Mouse (Mus musculus): ENCODE data around the gene Gmpr. TPM values are rescaled to one million over a fixed set of nuclear protein-coding genes. Genes with fewer than 3 reads are reported as not detected.
A peak's percentile ranks its signal among the peaks of the same experiment; 100 is the strongest.

The Gmpr gene
- polyA plus RNA-seq, 1 experiment: 7.6 TPM

- H3K9me3 ChIP-seq (replicated peaks; ENCODE audit: control insufficient read depth, insufficient read depth, low read length, poor library complexity, severe bottlenecking): no peaks in the 10 kb centered on the region
- H3K4me3 ChIP-seq (ENCODE audit: low read depth, low read length): no peak overlapping the region
- H3K9ac ChIP-seq (ENCODE audit: low read depth, poor library complexity, severe bottlenecking): no peak overlapping the region
- no peaks in the 10 kb centered on the region for H3K4me1 ChIP-seq (ENCODE audit: control insufficient read depth, insufficient read depth, low read length)
- no peaks in the 10 kb centered on the region for H3K36me3 ChIP-seq (ENCODE audit: control insufficient read depth, insufficient read depth, low read length, poor library complexity, severe bottlenecking)
- no peaks in the 10 kb centered on the region for H3K27me3 ChIP-seq (ENCODE audit: control insufficient read depth, insufficient read depth, low read length, poor library complexity, severe bottlenecking)
- no peak overlapping the region for H3K27ac ChIP-seq (ENCODE audit: insufficient read depth, low read length)
- TF ChIP-seq POLR2A (IDR thresholded peaks at IDR 0.05; ENCODE audit: insufficient read depth, low read length) (no peak), EP300 (IDR thresholded peaks at IDR 0.05; ENCODE audit: insufficient read depth, low read depth, low read length) (no peak), CTCF (IDR thresholded peaks at IDR 0.05; ENCODE audit: low read depth, low read length) (no peak)
These were observed 46.4 kb downstream of the Gmpr start for GRCm38 (mm10) chr13:45553674-45554073.

GRCm38 (mm10) chr13:45558367-45558766 lies 51.1 kb downstream of the Gmpr start:
- no peaks in the 10 kb centered on the region for H3K4me1 ChIP-seq (ENCODE audit: control insufficient read depth, insufficient read depth, low read length)
- TF ChIP-seq POLR2A (IDR thresholded peaks at IDR 0.05; ENCODE audit: insufficient read depth, low read length) (no peak), EP300 (IDR thresholded peaks at IDR 0.05; ENCODE audit: insufficient read depth, low read depth, low read length) (no peak), CTCF (IDR thresholded peaks at IDR 0.05; ENCODE audit: low read depth, low read length) (no peak)
- H3K36me3 ChIP-seq (ENCODE audit: control insufficient read depth, insufficient read depth, low read length, poor library complexity, severe bottlenecking): no peaks in the 10 kb centered on the region
- H3K27me3 ChIP-seq (ENCODE audit: control insufficient read depth, insufficient read depth, low read length, poor library complexity, severe bottlenecking): no peaks in the 10 kb centered on the region
- no peak overlapping the region for H3K27ac ChIP-seq (ENCODE audit: insufficient read depth, low read length)
- H3K9me3 ChIP-seq (replicated peaks; ENCODE audit: control insufficient read depth, insufficient read depth, low read length, poor library complexity, severe bottlenecking): no peaks in the 10 kb centered on the region
- no peak overlapping the region for H3K4me3 ChIP-seq (ENCODE audit: low read depth, low read length)
- no peak overlapping the region for H3K9ac ChIP-seq (ENCODE audit: low read depth, poor library complexity, severe bottlenecking)

- no peak overlapping the region for H3K4me3 ChIP-seq (ENCODE audit: low read depth, low read length)
- H3K9me3 ChIP-seq (replicated peaks; ENCODE audit: control insufficient read depth, insufficient read depth, low read length, poor library complexity, severe bottlenecking): no peaks in the 10 kb centered on the region
- H3K27ac ChIP-seq (ENCODE audit: insufficient read depth, low read length): no peak overlapping the region
- H3K4me1 ChIP-seq (ENCODE audit: control insufficient read depth, insufficient read depth, low read length): no peaks in the 10 kb centered on the region
- no peak overlapping the region for H3K9ac ChIP-seq (ENCODE audit: low read depth, poor library complexity, severe bottlenecking)
- H3K36me3 ChIP-seq (ENCODE audit: control insufficient read depth, insufficient read depth, low read length, poor library complexity, severe bottlenecking): no peaks in the 10 kb centered on the region
- no peaks in the 10 kb centered on the region for H3K27me3 ChIP-seq (ENCODE audit: control insufficient read depth, insufficient read depth, low read length, poor library complexity, severe bottlenecking)
- TF ChIP-seq POLR2A (IDR thresholded peaks at IDR 0.05; ENCODE audit: insufficient read depth, low read length) (no peak), CTCF (IDR thresholded peaks at IDR 0.05; ENCODE audit: low read depth, low read length) (no peak), EP300 (IDR thresholded peaks at IDR 0.05; ENCODE audit: insufficient read depth, low read depth, low read length) (no peak)
These were observed 52.0 kb downstream of the Gmpr start for GRCm38 (mm10) chr13:45559258-45559657.

GRCm38 (mm10) chr13:45560543-45560942 lies 53.3 kb downstream of the Gmpr start:
- H3K4me1 ChIP-seq (ENCODE audit: control insufficient read depth, insufficient read depth, low read length): no peaks in the 10 kb centered on the region

GRCm38 (mm10) chr13:45562011-45562410 lies 54.8 kb downstream of the Gmpr start:
- Histone ChIP-seq H3K9ac (ENCODE audit: low read depth, poor library complexity, severe bottlenecking) (no peak overlapping the region), H3K9me3 (replicated peaks; ENCODE audit: control insufficient read depth, insufficient read depth, low read length, poor library complexity, severe bottlenecking) (no peaks in the 10 kb centered on the region), H3K27ac (ENCODE audit: insufficient read depth, low read length) (no peak overlapping the region), H3K4me1 (ENCODE audit: control insufficient read depth, insufficient read depth, low read length) (no peaks in the 10 kb centered on the region), H3K36me3 (ENCODE audit: control insufficient read depth, insufficient read depth, low read length, poor library complexity, severe bottlenecking) (no peaks in the 10 kb centered on the region), H3K4me3 (ENCODE audit: low read depth, low read length) (no peak overlapping the region), H3K27me3 (ENCODE audit: control insufficient read depth, insufficient read depth, low read length, poor library complexity, severe bottlenecking) (no peaks in the 10 kb centered on the region)
- TF ChIP-seq EP300 (IDR thresholded peaks at IDR 0.05; ENCODE audit: insufficient read depth, low read depth, low read length) (no peak), POLR2A (IDR thresholded peaks at IDR 0.05; ENCODE audit: insufficient read depth, low read length) (no peak), CTCF (IDR thresholded peaks at IDR 0.05; ENCODE audit: low read depth, low read length) (no peak)

More at GRCm38 (mm10) chr13:45560543-45560942, 53.3 kb downstream of the Gmpr start:
- Histone ChIP-seq H3K9ac (ENCODE audit: low read depth, poor library complexity, severe bottlenecking) (no peak overlapping the region), H3K4me3 (ENCODE audit: low read depth, low read length) (no peak overlapping the region), H3K36me3 (ENCODE audit: control insufficient read depth, insufficient read depth, low read length, poor library complexity, severe bottlenecking) (no peaks in the 10 kb centered on the region), H3K27me3 (ENCODE audit: control insufficient read depth, insufficient read depth, low read length, poor library complexity, severe bottlenecking) (no peaks in the 10 kb centered on the region), H3K9me3 (replicated peaks; ENCODE audit: control insufficient read depth, insufficient read depth, low read length, poor library complexity, severe bottlenecking) (no peaks in the 10 kb centered on the region), H3K27ac (ENCODE audit: insufficient read depth, low read length) (no peak overlapping the region)
- TF ChIP-seq POLR2A (IDR thresholded peaks at IDR 0.05; ENCODE audit: insufficient read depth, low read length) (no peak), EP300 (IDR thresholded peaks at IDR 0.05; ENCODE audit: insufficient read depth, low read depth, low read length) (no peak), CTCF (IDR thresholded peaks at IDR 0.05; ENCODE audit: low read depth, low read length) (peak; percentile 5)

GRCm38 (mm10) chr13:45564946-45565345 lies 57.7 kb downstream of the Gmpr start:
- Histone ChIP-seq H3K4me3 (ENCODE audit: low read depth, low read length) (no peak overlapping the region), H3K9me3 (replicated peaks; ENCODE audit: control insufficient read depth, insufficient read depth, low read length, poor library complexity, severe bottlenecking) (no peaks in the 10 kb centered on the region), H3K27ac (ENCODE audit: insufficient read depth, low read length) (no peak overlapping the region), H3K27me3 (ENCODE audit: control insufficient read depth, insufficient read depth, low read length, poor library complexity, severe bottlenecking) (no peaks in the 10 kb centered on the region), H3K9ac (ENCODE audit: low read depth, poor library complexity, severe bottlenecking) (no peak overlapping the region), H3K4me1 (ENCODE audit: control insufficient read depth, insufficient read depth, low read length) (no peaks in the 10 kb centered on the region), H3K36me3 (ENCODE audit: control insufficient read depth, insufficient read depth, low read length, poor library complexity, severe bottlenecking) (no peaks in the 10 kb centered on the region)
- no peak for TF ChIP-seq CTCF (IDR thresholded peaks at IDR 0.05; ENCODE audit: low read depth, low read length)
- TF ChIP-seq EP300 (IDR thresholded peaks at IDR 0.05; ENCODE audit: insufficient read depth, low read depth, low read length): no peak
- TF ChIP-seq POLR2A (IDR thresholded peaks at IDR 0.05; ENCODE audit: insufficient read depth, low read length): no peak
